Mouse (Mus musculus) lung, adult 2 months (tissue): ENCODE measurements around the gene Atoh8.

ENCODE experiments used
- CTCF ChIP-seq: fragments of 200-500 bp; IDR thresholded peaks from 2 replicates; pipeline ENCODE4 v1.5.1; 2011; ENCODE audit warnings: mild to moderate bottlenecking, low read length, control low read depth; ENCODE audit not compliant: insufficient read depth
- POLR2A ChIP-seq: fragments of 200-500 bp; IDR thresholded peaks from 2 replicates; pipeline ENCODE4 v1.6.1; 2011; ENCODE audit warnings: low read depth, mild to moderate bottlenecking, control low read depth, low read length, borderline replicate concordance; ENCODE audit errors: extremely low read depth

GRCm38 (mm10) chr6:72164321-72165275 lies 70.8 kb downstream of the Atoh8 start:
- TF ChIP-seq CTCF = peak; percentile 98
- TF ChIP-seq POLR2A = no peak
